Mouse (Mus musculus) embryonic facial prominence, embryonic 13.5 days (tissue): Measurements from ENCODE around the gene Mad1l1. TPM values are rescaled to one million over a fixed set of nuclear protein-coding genes. Genes with fewer than 3 reads are reported as not detected.

ENCODE experiments used
- ATAC-seq: fragments of 200-750 bp; cut with Nextera tagmentation; 2 replicates; pipeline ENCODE4 v1.8.0; 2017; ENCODE audit warnings: low read depth; ENCODE audit not compliant: insufficient number of reproducible peaks, insufficient read depth, low FRiP score, low TSS enrichment
- H3K27ac ChIP-seq: fragments of 300-500 bp; sonication (generic); 2 replicates; pipeline ENCODE4 v1.5.1; 2015; ENCODE audit warnings: moderate library complexity, mild to moderate bottlenecking, inconsistent platforms
- H3K27me3 ChIP-seq: fragments of 300-500 bp; sonication (generic); 2 replicates; pipeline ENCODE4 v1.6.1; 2015; ENCODE audit warnings: mild to moderate bottlenecking, inconsistent platforms
- H3K36me3 ChIP-seq: fragments of 300-500 bp; sonication (generic); 2 replicates; pipeline ENCODE4 v1.6.1; 2015; ENCODE audit warnings: mild to moderate bottlenecking, inconsistent platforms
- H3K4me1 ChIP-seq: fragments of 300-500 bp; sonication (generic); 2 replicates; pipeline ENCODE4 v1.6.1; 2015; ENCODE audit warnings: inconsistent platforms
- H3K4me2 ChIP-seq: fragments of 300-500 bp; sonication (generic); 2 replicates; pipeline ENCODE4 v1.6.1; 2015; ENCODE audit warnings: moderate library complexity, mild to moderate bottlenecking, inconsistent platforms
- H3K4me3 ChIP-seq: fragments of 300-500 bp; sonication (generic); 2 replicates; pipeline ENCODE4 v1.5.1; 2015; ENCODE audit warnings: mild to moderate bottlenecking, inconsistent platforms
- H3K9ac ChIP-seq: fragments of 300-500 bp; sonication (generic); 2 replicates; pipeline ENCODE4 v1.6.1; 2015; ENCODE audit warnings: mild to moderate bottlenecking, inconsistent platforms
- H3K9me3 ChIP-seq: fragments of 300-500 bp; sonication (generic); 2 replicates; pipeline ENCODE4 v1.6.1; 2016; ENCODE audit warnings: inconsistent platforms
- WGBS: fragments of 180-500 bp; shearing (Covaris S2); methylation state at CpG from one replicate; pipeline ENCODE4 v1.1.7; 2015; ENCODE audit warnings: mixed read lengths; 5-methylcytosine and 5-hydroxymethylcytosine counted together
- polyA plus RNA-seq: library from polyadenylated mRNA; unstranded; fragments of >200 nt; fragmentation: Nextera tagmentation; extraction: Ambion mirVana; gene quantifications from 2 replicates; pipeline ENCODE4 v1.2.1, GENCODE M21; 2015

The Mad1l1 gene
- polyA plus RNA-seq, 1 experiment from 2014 or later: 58.1 TPM

GRCm38 (mm10) chr5:140101409-140102009, 219.8 kb downstream of the Mad1l1 start:
- 0 out of 2 replicates have a peak overlapping the region, but pooled peaks have one; percentile 3 for H3K4me2 ChIP-seq
- H3K36me3 ChIP-seq: peaks cover 14% of the 10 kb centered on the region; the same call in 1 of the 2 replicates
- H3K4me1 ChIP-seq: peaks cover 44% of the 10 kb centered on the region
- no peaks in the 10 kb centered on the region for H3K27me3 ChIP-seq
- H3K9me3 ChIP-seq: no peaks in the 10 kb centered on the region
- WGBS: 50% methylated on average over 14 of the region's 14 CpGs
- peak overlapping the region; percentile 76 for H3K27ac ChIP-seq
- H3K9ac ChIP-seq: no peak overlapping the region
- ATAC-seq: no peak
- H3K4me3 ChIP-seq: no peak overlapping the region

GRCm38 (mm10) chr5:140098711-140099110, 222.6 kb downstream of the Mad1l1 start:
- ATAC-seq: no peak
- H3K9me3 ChIP-seq: no peaks in the 10 kb centered on the region
- 94% methylated on average over 5 of the region's 5 CpGs for WGBS
- 0 out of 2 replicates have a peak, but pooled peaks cover 7% of the 10 kb centered on the region for H3K36me3 ChIP-seq
- H3K9ac ChIP-seq: no peak overlapping the region
- H3K4me3 ChIP-seq: no peak overlapping the region
- H3K27ac ChIP-seq: no peak overlapping the region
- H3K4me2 ChIP-seq: no peak overlapping the region
- H3K4me1 ChIP-seq: peaks cover 45% of the 10 kb centered on the region
- no peaks in the 10 kb centered on the region for H3K27me3 ChIP-seq

- no peak for ATAC-seq
- WGBS: 62% methylated on average over 2 of the region's 2 CpGs
- H3K36me3 ChIP-seq: 0 out of 2 replicates have a peak, but pooled peaks cover 12% of the 10 kb centered on the region
- no peaks in the 10 kb centered on the region for H3K9me3 ChIP-seq
- no peaks in the 10 kb centered on the region for H3K27me3 ChIP-seq
- H3K9ac ChIP-seq: no peak overlapping the region
- H3K4me3 ChIP-seq: no peak overlapping the region
- H3K27ac ChIP-seq: no peak overlapping the region
- no peak overlapping the region for H3K4me2 ChIP-seq
- peaks cover 24% of the 10 kb centered on the region for H3K4me1 ChIP-seq
These were observed 226.1 kb downstream of the Mad1l1 start for GRCm38 (mm10) chr5:140095203-140095602.

GRCm38 (mm10) chr5:140093489-140093888, 227.9 kb downstream of the Mad1l1 start:
- Histone ChIP-seq H3K27me3 (no peaks in the 10 kb centered on the region), H3K36me3 (peaks cover 12% of the 10 kb centered on the region), H3K9ac (no peak overlapping the region), H3K4me3 (no peak overlapping the region), H3K4me2 (no peak overlapping the region), H3K4me1 (peaks cover 21% of the 10 kb centered on the region), H3K9me3 (no peaks in the 10 kb centered on the region), H3K27ac (no peak overlapping the region)
- 78% methylated on average over 8 of the region's 8 CpGs for WGBS
- no peak for ATAC-seq

- no peaks in the 10 kb centered on the region for H3K9me3 ChIP-seq
- no peak overlapping the region for H3K9ac ChIP-seq
- H3K27ac ChIP-seq: peak overlapping the region; percentile 28; the same call in 1 of the 2 replicates
- H3K4me2 ChIP-seq: no peak overlapping the region
- H3K4me1 ChIP-seq: peaks cover 21% of the 10 kb centered on the region
- ATAC-seq: no peak
- H3K4me3 ChIP-seq: no peak overlapping the region
- H3K27me3 ChIP-seq: no peaks in the 10 kb centered on the region
- 66% methylated on average over 11 of the region's 11 CpGs for WGBS
- peaks cover 24% of the 10 kb centered on the region for H3K36me3 ChIP-seq
These were observed 229.8 kb downstream of the Mad1l1 start for GRCm38 (mm10) chr5:140091601-140092000.

GRCm38 (mm10) chr5:140089263-140089662, 232.1 kb downstream of the Mad1l1 start:
- Histone ChIP-seq H3K27ac (no peak overlapping the region), H3K4me3 (no peak overlapping the region), H3K36me3 (peaks cover 35% of the 10 kb centered on the region), H3K27me3 (no peaks in the 10 kb centered on the region), H3K4me1 (peaks cover 15% of the 10 kb centered on the region), H3K4me2 (no peak overlapping the region), H3K9me3 (no peaks in the 10 kb centered on the region), H3K9ac (no peak overlapping the region)
- ATAC-seq: no peak

- Histone ChIP-seq H3K9ac (no peak overlapping the region), H3K4me1 (peaks cover 23% of the 10 kb centered on the region)
- WGBS: 91% methylated on average over 7 of the region's 7 CpGs
These were observed 234.1 kb downstream of the Mad1l1 start for GRCm38 (mm10) chr5:140087242-140087641.

GRCm38 (mm10) chr5:140084341-140084740, 237.0 kb downstream of the Mad1l1 start:
- H3K36me3 ChIP-seq: peaks cover 55% of the 10 kb centered on the region

More at GRCm38 (mm10) chr5:140087242-140087641, 234.1 kb downstream of the Mad1l1 start:
- no peak overlapping the region for H3K27ac ChIP-seq
- H3K9me3 ChIP-seq: no peaks in the 10 kb centered on the region
- peaks cover 41% of the 10 kb centered on the region for H3K36me3 ChIP-seq
- no peak for ATAC-seq
- H3K4me2 ChIP-seq: no peak overlapping the region
- H3K4me3 ChIP-seq: no peak overlapping the region
- no peaks in the 10 kb centered on the region for H3K27me3 ChIP-seq

GRCm38 (mm10) chr5:140083911-140084310, 237.4 kb downstream of the Mad1l1 start:
- no peak for ATAC-seq

More at GRCm38 (mm10) chr5:140084341-140084740, 237.0 kb downstream of the Mad1l1 start:
- no peak overlapping the region for H3K4me3 ChIP-seq
- no peak overlapping the region for H3K4me2 ChIP-seq
- H3K4me1 ChIP-seq: peaks cover 18% of the 10 kb centered on the region
- H3K9ac ChIP-seq: no peak overlapping the region
- no peak for ATAC-seq
- 94% methylated on average over 6 of the region's 6 CpGs for WGBS
- no peaks in the 10 kb centered on the region for H3K9me3 ChIP-seq
- no peaks in the 10 kb centered on the region for H3K27me3 ChIP-seq
- no peak overlapping the region for H3K27ac ChIP-seq

GRCm38 (mm10) chr5:140082204-140082812, 239.0 kb downstream of the Mad1l1 start:
- WGBS: 34% methylated on average over 11 of the region's 11 CpGs
- no peak overlapping the region for H3K9ac ChIP-seq
- no peaks in the 10 kb centered on the region for H3K27me3 ChIP-seq
- peaks cover 25% of the 10 kb centered on the region for H3K4me1 ChIP-seq
- H3K4me3 ChIP-seq: no peak overlapping the region
- H3K27ac ChIP-seq: peak overlapping the region; percentile 51; the same call in 1 of the 2 replicates
- 0 out of 2 replicates have a peak, but pooled peaks have one; percentile 30 for ATAC-seq
- no peak overlapping the region for H3K4me2 ChIP-seq
- H3K9me3 ChIP-seq: no peaks in the 10 kb centered on the region
- peaks cover 41% of the 10 kb centered on the region for H3K36me3 ChIP-seq

More at GRCm38 (mm10) chr5:140083911-140084310, 237.4 kb downstream of the Mad1l1 start:
- no peak overlapping the region for H3K9ac ChIP-seq
- H3K27me3 ChIP-seq: no peaks in the 10 kb centered on the region
- H3K4me3 ChIP-seq: no peak overlapping the region
- no peak overlapping the region for H3K4me2 ChIP-seq
- 79% methylated on average over 5 of the region's 5 CpGs for WGBS
- no peaks in the 10 kb centered on the region for H3K9me3 ChIP-seq
- H3K4me1 ChIP-seq: peaks cover 18% of the 10 kb centered on the region
- H3K36me3 ChIP-seq: peaks cover 51% of the 10 kb centered on the region
- no peak overlapping the region for H3K27ac ChIP-seq

GRCm38 (mm10) chr5:140081084-140081483, 240.3 kb downstream of the Mad1l1 start:
- Histone ChIP-seq H3K27ac (no peak overlapping the region), H3K4me2 (no peak overlapping the region), H3K27me3 (no peaks in the 10 kb centered on the region), H3K9ac (no peak overlapping the region), H3K9me3 (no peaks in the 10 kb centered on the region), H3K4me1 (peaks cover 25% of the 10 kb centered on the region), H3K36me3 (peaks cover 39% of the 10 kb centered on the region), H3K4me3 (no peak overlapping the region)
- WGBS: 84% methylated on average over 10 of the region's 10 CpGs
- no peak for ATAC-seq

GRCm38 (mm10) chr5:140079511-140079910, 241.8 kb downstream of the Mad1l1 start:
- Histone ChIP-seq H3K4me2 (no peak overlapping the region), H3K9ac (no peak overlapping the region), H3K9me3 (no peaks in the 10 kb centered on the region), H3K27ac (no peak overlapping the region), H3K4me3 (no peak overlapping the region), H3K27me3 (no peaks in the 10 kb centered on the region), H3K36me3 (peaks cover 36% of the 10 kb centered on the region), H3K4me1 (peaks cover 25% of the 10 kb centered on the region)
- ATAC-seq: no peak
- 94% methylated on average over 4 of the region's 4 CpGs for WGBS
